Mouse (Mus musculus): Measurements from ENCODE around the gene Gm44511.
"Not testable (repeated sequence)": the region's sequence is repeated elsewhere in the genome, so short reads cannot be mapped to it uniquely, and the experiment has no call there.

Gm44511 gene

DNA sequence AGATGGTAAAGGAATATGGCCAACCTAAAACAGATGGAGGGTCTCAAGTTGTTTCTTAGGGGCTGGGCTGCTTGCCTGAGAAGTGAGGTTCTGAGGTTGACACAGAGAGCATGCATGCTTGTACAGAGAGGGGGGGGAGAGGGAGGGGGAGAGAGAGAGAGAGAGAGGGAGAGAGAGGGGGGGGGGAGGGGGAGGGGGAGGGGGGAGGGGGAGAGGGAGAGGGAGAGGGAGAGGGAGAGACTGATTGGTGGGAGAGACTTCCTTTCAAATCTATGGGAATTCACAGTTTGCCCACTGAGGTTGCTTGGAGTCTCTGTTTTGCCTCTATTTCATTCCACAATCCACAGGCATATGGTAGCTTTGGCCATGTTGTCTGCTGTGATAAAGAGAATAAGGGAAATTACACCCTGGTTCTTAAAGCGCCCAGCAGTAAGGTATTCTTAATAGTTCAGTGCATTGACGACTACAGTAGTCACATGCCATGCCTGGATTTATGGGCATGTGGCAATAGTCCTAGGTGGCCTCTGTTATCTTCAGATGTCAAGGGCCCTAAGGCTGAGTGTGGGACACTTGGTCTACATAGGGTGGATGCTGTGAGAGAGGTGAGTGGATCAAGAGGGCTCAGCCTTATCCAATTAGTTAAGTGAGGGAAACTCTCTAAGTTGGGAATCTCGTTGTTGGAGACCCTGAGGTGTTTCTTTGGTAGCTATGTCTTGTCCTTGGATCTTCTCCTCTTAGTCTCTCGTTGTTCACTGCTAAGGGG, 15.4 kb upstream of the Gm44511 start:
- no peak for DNase-seq (ENCODE audit: low read depth, low spot score)

DNA sequence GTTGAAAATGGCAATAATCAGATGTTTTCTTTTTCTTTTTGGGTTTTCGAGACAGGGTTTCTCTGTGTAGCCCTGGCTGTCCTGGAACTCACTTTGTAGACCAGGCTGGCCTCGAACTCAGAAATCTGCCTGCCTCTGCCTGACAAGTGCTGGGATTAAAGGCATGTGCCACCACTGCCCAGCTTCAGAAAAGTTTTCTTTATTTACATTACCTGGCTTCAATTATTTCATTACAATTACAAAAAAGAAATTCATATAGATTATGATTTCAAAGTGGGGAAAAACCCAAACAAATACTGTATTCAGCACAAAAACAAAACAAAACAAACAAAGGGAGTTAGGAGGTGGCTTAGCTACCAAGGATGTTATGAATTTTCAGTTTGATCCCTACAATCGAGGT, 14.6 kb upstream of the Gm44511 start:
- not testable (repeated sequence) for DNase-seq (ENCODE audit: low read depth, low spot score)

DNA sequence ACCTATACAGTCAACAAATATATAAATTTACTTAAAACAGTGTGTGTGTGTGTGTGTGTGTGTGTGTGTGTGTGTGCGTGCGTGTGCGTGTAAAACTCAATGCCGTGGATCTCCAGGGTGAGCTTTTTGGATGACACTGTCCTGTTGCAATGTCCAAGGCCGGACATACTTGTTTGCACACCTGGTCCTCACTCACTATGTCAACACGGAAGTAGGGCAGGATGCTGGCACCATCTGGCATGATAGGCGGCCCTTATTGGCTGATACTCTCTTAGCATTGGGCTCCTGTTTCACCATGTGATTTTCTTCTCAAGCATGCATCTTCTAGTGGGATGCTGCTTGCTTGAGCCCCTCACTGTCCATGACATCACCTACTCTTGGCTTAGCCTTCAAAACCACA, 13.8 kb upstream of the Gm44511 start:
- DNase-seq (ENCODE audit: low read depth, low spot score), result no peak

- peak; percentile 68 for DNase-seq (ENCODE audit: low read depth, low spot score)
Observed at GRCm38 (mm10) chr6:128839266-128839771, 13.2 kb upstream of the Gm44511 start.

DNA sequence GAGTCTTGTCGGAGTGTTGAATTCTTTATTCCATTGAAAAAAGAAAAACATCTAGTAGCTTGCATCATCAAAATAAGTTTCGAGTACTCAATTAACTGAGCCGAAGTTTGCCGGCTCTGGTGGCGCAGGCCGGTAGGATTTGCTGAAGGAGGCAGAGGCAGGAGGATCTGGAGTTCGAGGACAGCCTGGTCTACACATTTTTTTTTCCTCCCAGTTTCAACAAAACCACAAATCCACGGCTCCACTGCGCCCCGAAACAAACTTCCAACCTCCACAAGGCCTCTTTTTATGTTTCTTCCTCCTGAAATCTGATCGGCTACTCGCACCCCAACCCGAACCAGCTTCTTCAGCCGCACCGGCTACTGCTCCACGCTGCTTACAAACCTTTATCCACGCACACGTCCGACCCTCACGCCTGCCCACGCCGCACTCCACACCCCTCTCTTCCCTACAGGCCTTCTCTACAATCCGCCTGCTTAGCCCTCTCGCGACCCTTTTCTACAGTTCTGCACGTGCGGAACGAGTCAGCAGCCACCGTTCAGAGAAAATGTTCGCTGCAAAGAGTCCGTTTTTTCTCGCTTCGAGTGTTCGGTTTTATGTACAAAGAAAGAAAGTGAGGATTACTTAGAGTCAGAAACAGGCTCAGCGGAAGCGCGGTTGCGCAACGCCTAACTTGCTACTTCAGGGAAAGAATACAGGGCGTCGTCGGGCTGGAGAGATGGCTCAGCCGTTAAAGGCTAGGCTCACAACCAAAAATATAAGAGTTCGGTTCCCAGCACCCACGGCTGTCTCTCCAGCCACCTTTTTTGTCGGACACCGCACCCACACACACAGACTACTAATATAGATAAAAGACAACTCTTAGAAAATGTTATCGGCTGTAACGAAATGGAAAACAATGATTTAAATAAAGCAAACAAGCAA, 12.5 kb upstream of the Gm44511 start:
- DNase-seq (ENCODE audit: low read depth, low spot score), result peak; percentile 59

DNA sequence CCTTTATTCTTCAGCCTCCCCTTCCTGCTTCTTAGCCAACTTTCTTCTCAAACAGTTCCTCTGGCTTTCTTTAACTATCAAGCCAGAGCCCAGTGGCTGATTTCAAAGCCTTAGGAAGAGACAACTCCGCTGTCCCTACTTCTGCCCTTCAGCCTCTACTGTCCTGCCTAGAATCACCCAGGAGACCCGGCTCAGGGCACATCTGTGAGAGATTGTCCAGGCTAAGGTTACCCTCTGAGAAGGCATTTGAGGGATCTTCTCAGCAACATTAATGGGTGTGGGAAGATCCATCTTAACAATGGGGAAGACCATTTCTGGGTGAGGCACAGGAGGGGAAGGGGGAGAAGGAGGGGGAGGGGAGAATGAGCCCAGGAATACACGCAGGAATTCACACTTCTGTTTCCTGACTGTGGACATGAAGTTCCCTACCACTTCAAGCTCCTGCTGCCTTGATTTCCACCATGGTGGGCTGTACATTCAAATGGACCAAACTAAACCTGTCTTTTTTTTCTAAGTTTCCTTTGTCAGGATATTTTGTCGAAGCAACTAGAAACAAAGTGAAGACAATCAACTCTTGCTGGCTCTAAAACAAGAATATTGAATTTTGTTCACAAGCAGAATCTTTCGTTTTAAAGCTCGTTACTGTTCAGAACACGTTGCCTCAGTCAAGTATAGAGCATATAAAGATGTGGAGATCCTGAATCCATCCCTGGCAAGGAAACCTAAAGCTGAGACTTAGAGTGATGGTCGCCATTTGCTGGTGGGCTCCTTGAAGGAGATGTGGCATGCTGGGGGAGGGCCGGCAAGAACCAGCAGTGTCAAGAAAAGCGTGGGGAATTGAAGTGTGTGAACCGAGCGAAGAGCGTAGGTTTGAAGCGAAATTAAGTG, 11.6 kb upstream of the Gm44511 start:
- DNase-seq (ENCODE audit: low read depth, low spot score), result no peak

DNA sequence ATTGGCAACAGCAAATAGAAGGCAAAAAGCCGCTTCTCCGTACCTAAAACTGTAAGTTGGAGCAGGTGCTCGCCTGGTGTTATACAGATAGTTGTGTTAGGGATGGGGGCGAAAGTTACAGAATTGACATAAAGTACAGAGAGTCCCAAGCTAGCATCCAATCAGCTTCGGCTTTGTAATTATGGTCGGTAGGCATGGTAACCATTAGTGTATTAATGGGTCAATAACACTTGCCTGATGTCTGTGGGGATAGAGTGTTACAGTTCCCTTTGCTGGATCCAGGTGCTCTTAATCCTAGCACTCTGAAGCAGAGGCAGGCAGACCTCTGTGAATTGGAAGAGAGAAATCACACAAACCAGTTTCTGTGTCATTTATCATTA, 10.8 kb upstream of the Gm44511 start:
- no peak for DNase-seq (ENCODE audit: low read depth, low spot score)

DNA sequence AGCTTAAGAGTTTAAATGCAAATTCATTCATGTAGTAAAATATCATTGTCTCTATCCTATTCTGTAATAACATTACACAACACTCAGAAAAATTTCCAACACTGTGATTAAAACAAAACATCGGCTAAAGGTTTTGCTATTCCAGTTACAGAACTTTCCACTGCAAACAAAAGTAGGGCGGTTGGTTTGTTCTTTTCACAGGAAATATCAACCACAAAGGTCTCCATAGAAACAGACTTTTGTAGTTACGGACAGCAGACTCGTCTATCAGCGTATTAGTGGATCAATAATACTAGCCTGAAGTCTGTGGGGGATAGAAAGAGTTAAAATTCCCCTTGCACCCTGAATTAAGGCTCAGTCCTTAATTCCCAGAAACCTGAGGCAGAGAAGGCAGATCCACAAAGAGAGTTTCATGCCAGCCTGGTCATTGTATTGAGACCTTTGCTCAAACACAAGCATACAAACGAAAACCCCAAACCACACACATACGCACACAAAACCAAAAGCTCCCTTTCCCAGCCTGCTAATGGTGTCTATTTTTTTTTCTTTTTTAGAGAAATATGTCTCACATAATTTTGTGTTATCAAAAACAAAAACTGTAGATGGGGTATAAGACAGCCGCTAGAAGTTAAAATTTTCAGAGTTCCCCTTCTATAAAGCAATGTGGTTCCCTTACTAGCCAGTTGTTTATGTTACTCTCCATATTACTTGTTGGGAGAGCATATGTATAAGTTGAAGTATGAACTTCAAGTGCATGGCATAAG, 10.3 kb upstream of the Gm44511 start:
- DNase-seq (ENCODE audit: low read depth, low spot score), result no peak

DNA sequence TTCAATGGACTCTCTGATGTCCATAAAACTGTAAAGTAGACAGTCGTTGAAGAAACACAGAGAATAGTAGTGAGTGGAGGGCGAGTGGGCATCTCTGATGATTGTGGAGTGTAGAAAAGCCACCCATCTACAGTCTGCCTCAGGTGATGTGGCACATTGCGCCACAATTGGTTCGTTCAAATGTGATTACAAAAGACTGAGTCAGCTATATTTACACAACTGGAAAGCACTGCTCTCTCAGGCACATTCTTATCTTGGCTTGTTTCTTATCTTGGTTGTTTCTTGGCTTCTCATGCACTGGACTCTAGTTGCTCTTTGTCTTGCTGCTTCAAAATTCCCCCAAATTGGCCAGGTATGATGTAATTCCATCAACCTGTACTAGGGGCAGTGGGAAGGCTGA, 9.5 kb upstream of the Gm44511 start:
- DNase-seq (ENCODE audit: low read depth, low spot score), result no peak

- DNase-seq (ENCODE audit: low read depth, low spot score), result no peak
Observed at GRCm38 (mm10) chr6:128833046-128833445, 6.9 kb upstream of the Gm44511 start.

- DNase-seq (ENCODE audit: low read depth, low spot score), result no peak
Observed at GRCm38 (mm10) chr6:128829837-128830236, 3.7 kb upstream of the Gm44511 start.

- no peak for DNase-seq (ENCODE audit: low read depth, low spot score)
Observed at GRCm38 (mm10) chr6:128826781-128827180, 666 bp upstream of the Gm44511 start.

- DNase-seq (ENCODE audit: low read depth, low spot score), result no peak
Observed at GRCm38 (mm10) chr6:128818083-128818802, 7.9 kb downstream of the Gm44511 start.

DNA sequence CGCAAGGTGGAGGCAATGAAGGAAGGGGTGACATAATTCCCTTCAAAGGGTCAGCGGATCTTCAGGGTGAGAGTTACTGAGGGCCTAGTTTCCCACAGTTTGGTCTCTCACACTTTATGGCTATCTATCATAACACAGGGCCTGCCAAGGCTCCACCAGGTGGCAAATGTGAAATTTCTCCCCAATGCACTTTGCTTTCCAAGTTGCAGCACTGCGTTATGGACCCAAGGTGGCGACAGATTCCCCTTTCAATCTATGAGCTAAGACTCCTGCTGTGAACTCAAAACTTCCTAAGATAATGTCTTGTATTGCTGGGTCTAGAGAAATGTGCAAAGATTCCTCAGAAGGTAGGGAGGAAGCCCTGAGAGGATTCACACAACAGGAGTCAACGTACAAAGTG, 17.6 kb downstream of the Gm44511 start:
- DNase-seq (ENCODE audit: low read depth, low spot score), result no peak

- DNase-seq (ENCODE audit: low read depth, low spot score), result no peak
Observed at GRCm38 (mm10) chr6:128807021-128807420, 19.1 kb downstream of the Gm44511 start.

DNA sequence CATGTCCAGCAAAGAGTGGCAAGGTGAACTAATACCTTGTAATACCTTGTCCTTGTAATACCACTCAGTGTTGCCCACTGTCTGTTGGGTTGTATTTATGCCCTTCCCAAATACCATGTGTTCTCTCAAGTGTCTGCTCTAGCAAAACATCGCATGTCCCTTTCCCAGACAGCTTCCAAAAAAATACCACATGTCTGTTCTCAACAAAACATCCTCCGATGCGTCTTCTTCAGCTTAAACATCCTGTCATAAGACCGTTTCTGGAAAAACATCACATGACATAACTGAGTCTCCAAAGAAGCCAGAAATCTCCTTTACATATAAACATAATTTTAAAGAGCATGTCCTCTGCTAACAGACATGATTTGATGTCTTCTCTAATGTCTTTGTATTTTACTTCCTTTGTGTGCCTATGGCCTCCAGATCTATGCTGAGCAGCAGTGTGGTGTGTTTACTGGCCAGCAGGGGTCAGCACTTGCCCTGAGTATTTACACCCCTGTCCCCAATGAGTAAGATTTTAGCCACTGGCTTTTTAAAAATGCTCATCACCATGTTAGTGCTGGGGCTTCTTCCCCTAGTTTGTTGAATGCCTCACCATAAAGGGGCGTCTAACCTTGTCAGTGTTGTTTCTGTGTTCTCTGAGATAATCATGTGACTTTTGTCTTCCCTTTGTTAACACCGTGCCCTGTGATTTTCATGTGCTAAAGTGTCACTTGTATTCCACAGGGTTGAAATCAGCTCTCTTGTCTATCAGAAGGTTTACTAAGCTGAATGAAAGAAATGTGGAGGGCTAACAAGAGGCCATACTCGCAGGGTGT, 21.1 kb downstream of the Gm44511 start:
- DNase-seq (ENCODE audit: low read depth, low spot score), result peak; percentile 17

DNA sequence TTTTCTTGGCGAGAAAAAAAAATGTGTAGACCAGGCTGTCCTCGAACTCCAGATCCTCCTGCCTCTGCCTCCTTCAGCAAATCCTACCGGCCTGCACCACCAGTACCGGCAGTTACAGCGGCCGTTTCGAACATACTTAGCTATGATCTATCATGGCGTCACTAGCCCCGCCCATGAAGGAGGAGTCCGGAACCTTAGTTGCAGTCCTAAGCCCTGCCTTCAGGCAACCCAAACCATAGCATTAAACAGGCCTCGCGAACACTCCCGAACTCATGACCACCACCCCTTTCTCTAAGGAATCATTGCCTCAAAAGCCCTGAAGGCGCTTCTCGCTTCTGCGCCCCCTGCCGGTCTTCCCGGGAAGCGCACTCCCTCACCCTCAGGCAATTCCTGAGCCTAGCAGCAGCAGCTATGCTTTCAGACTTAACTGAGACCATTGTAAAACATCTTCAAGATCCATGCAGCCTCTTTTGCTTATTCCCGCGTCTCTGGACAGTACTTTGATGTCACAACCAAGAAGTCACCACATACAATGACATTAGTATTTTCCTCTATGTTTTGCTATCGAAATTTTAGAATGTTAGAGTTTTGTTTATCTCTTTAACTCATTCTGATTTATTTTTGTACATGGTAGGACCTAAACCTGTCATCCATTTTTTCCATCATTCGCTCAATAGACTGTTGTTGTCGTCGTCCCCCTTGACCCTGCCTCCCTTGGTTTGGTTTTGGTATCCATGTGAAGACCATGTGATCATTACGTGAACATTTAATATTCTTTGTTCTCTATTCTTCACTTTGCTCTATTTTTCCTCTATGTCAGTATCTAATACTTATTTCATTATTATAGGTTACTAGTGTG, 22.9 kb downstream of the Gm44511 start:
- DNase-seq (ENCODE audit: low read depth, low spot score), result peak; percentile 76

DNA sequence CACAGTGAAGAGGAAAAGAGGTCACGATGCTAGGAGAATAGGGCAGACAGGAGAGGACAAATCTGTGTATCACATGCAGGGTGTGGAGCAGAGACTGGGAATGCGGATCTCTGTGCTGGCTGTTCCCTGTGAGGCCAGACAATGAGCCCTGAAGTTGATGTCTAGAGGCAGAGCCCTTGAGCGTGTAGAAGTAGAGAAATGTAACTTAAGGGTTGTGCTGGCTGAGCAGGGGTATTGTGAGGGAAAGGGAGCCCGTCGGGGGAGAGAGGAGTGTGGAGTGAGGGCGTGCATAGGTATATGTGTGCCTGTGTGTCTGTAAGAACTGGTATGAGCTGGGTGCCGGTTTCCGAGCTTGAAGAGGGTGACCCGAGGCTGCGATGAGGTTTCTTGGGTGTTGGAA, 23.6 kb downstream of the Gm44511 start:
- peak; percentile 13 for DNase-seq (ENCODE audit: low read depth, low spot score)

Data from c-Kit-negative CD71-positive TER-119-positive erythroid progenitor cells, embryonic 14.5 days (primary cell).